Mouse (Mus musculus) embryonic fibroblast, embryonic 13.5 days (primary cell): Measurements from ENCODE around the gene Gm49355. TPM values are rescaled to one million over a fixed set of nuclear protein-coding genes. Genes with fewer than 3 reads are reported as not detected.
A peak's percentile ranks its signal among the peaks of the same experiment; 100 is the strongest.

Source experiments
- H3K27ac ChIP-seq: 2 replicates; pipeline ENCODE4 v1.5.1; 2012; ENCODE audit warnings: low read length, control low read depth, inconsistent platforms; ENCODE audit not compliant: insufficient read depth
- H3K4me1 ChIP-seq: 2 replicates; pipeline ENCODE4 v1.6.1; 2011; ENCODE audit warnings: low read length; ENCODE audit not compliant: control insufficient read depth, insufficient read depth
- H3K4me3 ChIP-seq: 2 replicates; pipeline ENCODE4 v1.5.1; 2011; ENCODE audit warnings: mild to moderate bottlenecking, control low read depth, low read length; ENCODE audit not compliant: insufficient read depth
- CTCF ChIP-seq: IDR thresholded peaks from 2 replicates; pipeline ENCODE4 v1.5.1; 2011; ENCODE audit warnings: mild to moderate bottlenecking, control low read depth, low read length, moderate library complexity, borderline replicate concordance; ENCODE audit not compliant: insufficient read depth
- POLR2A ChIP-seq: IDR thresholded peaks from 2 replicates; pipeline ENCODE4 v1.6.1; 2011; ENCODE audit warnings: low read depth, mild to moderate bottlenecking, control low read depth, low read length, moderate library complexity
- polyA plus RNA-seq: library from polyadenylated mRNA; stranded (reverse); fragments of >200 nt; gene quantifications from 2 replicates; pipeline ENCODE4 v1.2.4, GENCODE M21; 2011; ENCODE audit warnings: low read depth; ENCODE audit not compliant: missing spikeins, insufficient read length

Gene Gm49355
- polyA plus RNA-seq, 1 experiment, result not detected

DNA sequence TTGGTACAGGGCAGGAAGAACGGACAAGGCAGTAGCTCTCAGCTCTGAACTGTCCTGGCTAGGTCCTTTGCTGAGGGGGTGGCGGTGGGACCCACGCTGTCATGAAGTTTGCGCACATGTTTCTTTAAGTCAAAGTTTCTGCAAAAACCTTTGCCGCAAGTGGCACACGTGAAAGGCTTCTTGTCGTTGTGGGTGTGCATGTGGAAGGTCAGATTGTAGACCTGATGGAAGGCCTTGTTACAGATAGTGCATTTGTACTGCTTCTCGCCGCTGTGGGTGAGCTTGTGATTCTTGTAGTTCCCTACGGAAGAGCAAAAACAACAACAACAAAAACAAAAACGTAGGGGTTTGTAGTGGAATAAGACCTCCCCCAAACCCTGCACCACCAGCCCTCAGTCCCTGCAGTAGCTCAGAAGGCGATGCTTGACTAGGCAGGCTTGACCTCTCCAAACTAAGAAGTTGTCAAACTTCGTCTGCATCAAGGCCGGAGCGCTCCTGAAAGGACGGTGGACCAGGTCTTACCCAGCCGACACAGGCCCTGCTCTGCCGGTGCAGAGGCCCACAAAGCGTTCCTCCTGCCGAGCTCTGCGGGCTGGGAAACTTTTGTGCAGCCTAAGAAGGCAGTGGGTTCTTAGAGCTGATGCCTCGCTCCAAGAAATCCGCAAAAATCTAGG, 58.8 kb downstream of the Gm49355 start:
- Histone ChIP-seq H3K4me1 (no peaks in the 10 kb centered on the region), H3K4me3 (no peak overlapping the region), H3K27ac (no peak overlapping the region)
- TF ChIP-seq CTCF, result no peak
- TF ChIP-seq POLR2A, result no peak

DNA sequence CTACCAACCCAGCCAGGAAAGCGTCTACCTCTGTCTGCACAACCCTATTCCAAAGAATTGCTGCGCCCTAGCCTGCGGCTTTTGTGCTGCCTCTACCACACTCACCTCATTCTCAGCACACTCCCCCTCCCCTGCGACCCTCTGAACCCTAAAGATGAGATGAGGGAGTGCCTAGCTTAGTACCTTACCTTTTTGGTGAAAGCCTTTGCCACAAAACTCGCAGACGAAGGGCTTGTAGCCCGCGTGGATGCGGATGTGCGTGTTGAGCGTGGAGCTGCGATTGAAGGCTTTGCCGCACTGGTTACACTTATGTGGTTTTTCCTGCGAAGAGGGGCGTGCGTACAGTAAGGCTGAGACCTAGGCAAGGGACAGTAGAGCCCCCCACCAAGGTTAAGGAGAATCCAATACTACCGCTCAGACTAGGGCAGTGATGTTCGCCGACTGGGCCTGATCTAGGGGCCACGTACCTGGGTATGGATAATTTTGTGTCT, 59.7 kb downstream of the Gm49355 start:
- Histone ChIP-seq H3K4me1 (no peaks in the 10 kb centered on the region), H3K27ac (no peak overlapping the region), H3K4me3 (no peak overlapping the region)
- TF ChIP-seq CTCF (no peak), POLR2A (no peak)

DNA sequence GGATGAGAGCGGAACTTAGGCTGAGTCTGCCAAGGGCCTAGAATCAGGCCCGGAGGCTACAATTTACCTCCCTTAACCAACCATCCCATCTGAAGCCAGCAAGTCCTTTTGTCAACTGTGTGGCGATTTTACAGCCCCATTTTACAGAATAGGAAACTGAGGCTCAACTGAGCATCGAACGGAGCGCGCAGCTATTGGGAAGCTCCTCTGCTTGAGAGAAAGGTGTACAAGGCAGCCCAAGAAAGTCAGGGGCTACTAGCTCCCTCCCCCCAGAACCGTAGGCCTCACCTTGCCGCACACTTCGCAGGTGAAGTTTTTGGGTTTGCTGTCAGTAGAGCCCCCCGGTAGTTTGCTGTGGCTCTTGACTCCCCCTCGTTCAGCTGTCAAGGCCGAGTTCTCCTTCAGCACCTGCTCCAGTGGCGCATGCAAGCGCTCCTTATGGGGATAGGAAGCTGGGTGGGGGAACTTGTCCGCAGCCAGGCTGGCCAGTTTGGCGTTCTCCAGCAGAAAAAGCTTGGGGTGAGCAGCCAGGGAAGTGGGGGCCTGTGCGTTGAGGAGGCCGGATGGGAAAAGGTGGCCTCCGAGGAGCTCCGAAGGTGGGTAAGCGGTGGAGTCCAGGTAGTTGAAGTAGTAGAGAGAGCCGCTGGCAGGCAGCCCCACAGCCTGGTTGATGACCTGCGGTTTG, 60.4 kb downstream of the Gm49355 start:
- Histone ChIP-seq H3K4me1 (no peaks in the 10 kb centered on the region), H3K4me3 (no peak overlapping the region), H3K27ac (no peak overlapping the region)
- no peak for TF ChIP-seq CTCF
- TF ChIP-seq POLR2A, result no peak

DNA sequence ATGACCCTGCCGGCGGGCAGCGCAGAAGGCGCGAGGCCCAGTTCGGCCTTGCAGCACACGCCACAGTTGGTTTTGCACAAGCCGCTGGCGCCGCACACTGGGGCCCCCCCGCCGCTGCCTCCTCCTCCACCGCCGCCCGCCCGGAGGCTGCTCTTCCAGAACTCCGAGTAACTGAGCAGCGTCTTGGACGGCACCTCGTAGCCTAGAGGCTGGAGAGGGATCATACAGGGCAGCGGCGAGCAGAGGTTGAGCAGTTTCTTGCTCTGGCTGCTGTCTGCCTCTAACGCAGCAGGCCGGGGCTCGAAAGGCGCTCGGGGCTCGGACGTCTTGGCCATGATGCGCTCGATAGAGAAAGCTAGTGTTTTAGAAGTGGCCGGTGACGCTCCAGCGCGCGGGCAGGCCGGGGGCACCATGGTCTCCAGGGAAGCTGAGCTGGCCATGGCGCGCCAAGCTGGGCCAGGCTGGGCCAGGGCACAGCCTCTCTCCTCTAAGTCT, 61.0 kb downstream of the Gm49355 start:
- TF ChIP-seq CTCF (no peak), POLR2A (no peak)
- H3K4me3 ChIP-seq, result no peak overlapping the region
- H3K4me1 ChIP-seq, result no peaks in the 10 kb centered on the region
- H3K27ac ChIP-seq, result no peak overlapping the region

DNA sequence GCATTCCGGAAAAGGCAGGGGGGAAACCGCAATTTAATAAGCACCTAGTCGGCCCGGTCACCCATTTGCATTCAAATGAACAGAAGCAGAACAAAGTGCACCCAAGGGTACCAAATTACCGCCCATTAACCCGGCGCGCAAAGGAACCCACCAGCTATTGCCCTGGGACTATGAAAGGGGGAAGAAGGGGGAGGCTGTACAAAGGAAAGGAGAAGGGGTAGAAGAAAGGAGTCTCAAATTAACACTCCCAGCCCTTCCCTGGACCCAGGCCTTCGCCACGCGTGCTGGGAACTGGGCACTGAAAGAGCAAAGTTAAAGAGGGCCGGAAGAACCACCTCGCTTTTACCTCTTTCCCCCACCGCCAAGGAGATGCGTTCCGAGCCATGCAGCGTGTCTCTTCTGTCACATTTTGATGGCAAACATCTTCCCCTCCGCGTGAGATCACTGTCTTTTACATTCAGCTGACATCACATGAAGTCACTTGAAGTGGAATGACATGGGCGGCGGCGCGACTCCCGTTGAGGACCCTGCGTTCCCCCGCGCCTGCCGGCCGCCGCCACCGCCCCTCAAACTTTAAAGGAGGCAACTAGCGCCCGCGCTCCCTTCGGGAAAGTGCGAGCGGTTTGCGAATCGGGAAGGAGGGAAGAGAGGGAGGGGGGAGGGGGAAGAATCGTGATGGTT, 61.6 kb downstream of the Gm49355 start:
- Histone ChIP-seq H3K4me1 (no peaks in the 10 kb centered on the region), H3K4me3 (no peak overlapping the region), H3K27ac (no peak overlapping the region)
- TF ChIP-seq POLR2A (no peak), CTCF (no peak)

DNA sequence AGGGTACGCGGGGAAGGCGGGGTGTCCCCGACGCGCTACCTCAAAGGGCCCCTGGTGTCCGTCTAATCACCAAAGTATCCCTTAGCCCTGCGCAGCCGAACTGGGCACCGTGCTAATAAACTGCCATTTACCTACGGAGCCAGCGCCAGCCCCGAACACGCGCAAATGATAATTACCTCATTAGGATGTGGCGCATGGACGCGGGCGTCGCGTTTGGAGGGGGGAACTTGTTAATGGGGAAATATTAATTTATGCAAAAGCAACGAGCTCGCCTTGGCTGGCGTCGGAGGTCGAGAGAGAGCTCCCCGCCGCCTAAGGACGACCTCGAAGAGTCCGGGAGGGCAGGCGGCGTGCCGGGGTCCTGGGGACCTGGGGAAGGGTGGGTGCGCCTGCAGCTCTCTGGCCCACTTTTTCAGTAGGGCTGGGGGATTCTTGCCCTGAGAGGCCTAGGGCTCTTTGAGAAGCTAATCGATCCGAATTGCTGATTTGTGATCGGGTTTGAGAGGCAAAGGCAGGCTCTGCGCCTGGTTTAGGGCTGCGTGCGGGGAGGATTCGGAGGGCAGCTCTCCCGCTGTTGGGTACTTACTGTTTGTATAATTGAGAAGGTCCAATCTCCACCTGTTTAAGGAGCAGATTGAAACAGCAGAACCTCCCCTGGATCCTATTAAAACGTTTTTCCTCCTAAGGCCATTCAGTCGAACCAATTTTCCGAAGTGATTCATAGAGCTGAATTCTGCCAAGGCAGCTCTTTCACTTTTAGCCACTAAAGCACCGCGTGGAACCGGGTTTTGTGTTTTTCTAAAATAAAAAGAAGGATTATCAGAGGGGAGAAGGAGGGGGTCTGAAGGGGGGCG, 62.5 kb downstream of the Gm49355 start:
- TF ChIP-seq POLR2A (no peak), CTCF (no peak)
- H3K4me1 ChIP-seq, result no peaks in the 10 kb centered on the region
- no peak overlapping the region for H3K27ac ChIP-seq
- H3K4me3 ChIP-seq, result peak overlapping the region; percentile 24; the same call in 1 of the 2 replicates

DNA sequence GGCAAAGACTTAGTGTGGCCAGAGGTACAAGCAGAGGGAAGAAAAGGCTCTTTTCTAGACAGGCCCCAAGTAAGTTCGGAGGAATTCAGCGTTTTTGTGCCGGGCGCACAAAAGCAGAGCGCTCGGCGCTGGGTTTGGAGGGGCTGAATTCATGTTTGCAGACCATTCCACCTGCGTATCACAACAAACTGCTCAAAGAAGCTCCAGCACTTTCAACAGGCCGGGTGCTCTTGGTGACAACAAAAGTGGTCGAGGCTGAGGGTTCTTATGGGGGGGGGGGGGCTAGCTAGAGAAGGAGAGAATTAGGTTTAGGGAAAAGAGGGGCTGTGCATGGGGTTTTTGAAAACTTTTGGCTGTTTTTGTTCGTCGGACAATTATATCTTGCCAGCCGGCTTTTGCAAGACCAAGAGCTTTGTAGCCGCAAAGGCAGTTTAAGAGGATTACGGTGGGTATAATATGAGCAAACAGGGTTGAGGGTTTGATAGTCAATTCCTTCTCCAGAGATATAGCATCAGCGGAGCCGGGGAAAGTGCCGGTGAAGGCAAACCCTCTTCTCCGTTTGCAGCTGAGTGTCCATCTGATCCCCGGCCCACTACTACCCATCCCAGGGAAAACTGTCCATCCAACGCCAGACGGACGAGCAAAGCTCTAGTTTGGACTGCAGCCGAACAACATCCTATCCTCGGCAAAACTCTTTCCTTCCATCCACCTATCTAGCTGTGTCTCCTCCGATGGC, 63.3 kb downstream of the Gm49355 start:
- no peak overlapping the region for H3K27ac ChIP-seq
- TF ChIP-seq POLR2A, result no peak
- TF ChIP-seq CTCF, result no peak
- peak overlapping the region; percentile 24; the same call in 1 of the 2 replicates for H3K4me3 ChIP-seq
- H3K4me1 ChIP-seq, result no peaks in the 10 kb centered on the region

DNA sequence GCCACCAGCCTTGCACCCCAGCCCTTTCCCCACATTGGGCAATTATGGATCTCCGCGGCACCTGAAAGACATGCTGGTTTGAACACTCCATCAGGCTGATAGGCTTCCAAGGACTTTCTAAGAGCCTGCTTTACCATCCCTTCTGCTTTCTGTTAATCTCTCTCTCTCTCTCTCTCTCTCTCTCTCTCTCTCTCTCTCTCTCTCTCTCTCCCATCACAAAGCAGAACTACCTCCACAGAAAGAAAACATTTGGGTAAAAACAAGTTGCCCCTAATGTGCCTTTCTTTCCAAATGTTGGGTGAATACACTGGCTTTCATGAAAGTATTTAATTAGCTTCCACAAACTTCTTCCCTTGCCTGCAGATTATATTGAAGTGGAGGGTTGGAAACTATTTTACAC, 64.3 kb downstream of the Gm49355 start, which contains the start of gene Fezf2:
Gene Fezf2 (minus strand): TSS at position 101 of the 400 bp plus-strand sequence.
- H3K4me1 ChIP-seq, result no peaks in the 10 kb centered on the region
- TF ChIP-seq POLR2A (no peak), CTCF (no peak)
- no peak within 1 kb of the TSS for H3K27ac ChIP-seq
- no peak within 1 kb of the TSS for H3K4me3 ChIP-seq

DNA sequence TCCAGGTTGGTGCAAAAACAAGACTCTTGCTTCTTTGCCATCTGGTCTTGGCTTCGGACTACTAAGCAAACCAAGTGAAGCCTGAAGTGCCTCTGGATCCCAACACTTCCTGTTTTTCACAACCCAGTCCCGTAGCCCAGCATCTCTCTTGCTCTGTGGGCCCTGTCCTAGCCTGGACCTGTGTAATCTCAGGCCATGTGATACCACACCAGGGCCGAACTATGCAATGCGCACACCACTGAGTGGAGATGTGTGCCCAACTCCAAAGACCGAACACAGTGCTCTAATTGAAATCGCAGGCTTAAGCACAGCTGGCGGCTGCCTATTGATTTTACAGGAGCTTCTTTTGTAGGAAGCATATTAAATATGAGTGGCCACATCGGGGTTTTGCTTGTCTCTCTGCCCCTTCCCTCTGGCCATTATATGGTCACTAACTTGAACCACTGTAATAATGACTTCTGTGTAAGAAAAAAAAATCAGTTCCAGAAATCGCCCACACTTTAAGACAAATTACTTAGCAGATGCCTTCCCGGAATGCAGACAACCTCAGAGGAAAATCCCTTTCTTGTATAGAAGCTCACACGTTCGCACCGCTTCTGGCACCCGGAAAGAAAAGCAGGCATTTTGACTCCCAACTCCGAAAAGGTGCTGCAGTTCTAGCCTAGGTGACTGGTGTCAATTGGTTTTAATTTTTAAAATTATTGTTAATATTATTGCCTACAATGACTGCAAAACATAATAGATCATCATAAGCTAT, 65.7 kb downstream of the Gm49355 start:
- TF ChIP-seq CTCF (no peak), POLR2A (no peak)
- H3K4me3 ChIP-seq, result no peak overlapping the region
- no peak overlapping the region for H3K27ac ChIP-seq
- H3K4me1 ChIP-seq, result no peaks in the 10 kb centered on the region
